Mouse (Mus musculus) heart, adult 2 months (tissue): ENCODE measurements around the gene Dmrtc1a. TPM values are rescaled to one million over a fixed set of nuclear protein-coding genes. Genes with fewer than 3 reads are reported as not detected.
"Not testable (repeated sequence)": the region's sequence is repeated elsewhere in the genome, so short reads cannot be mapped to it uniquely, and the experiment has no call there.

Experiments used
- DNase-seq, 2 experiments: peaks; one replicate each; pipeline ENCODE4 v3.0.0; 2021
- H3K27ac ChIP-seq: fragments of 200-600 bp; 2 replicates; pipeline ENCODE4 v1.8.1; 2022
- H3K27me3 ChIP-seq: fragments of 200-500 bp; 2 replicates; pipeline ENCODE4 v1.6.1; 2012; ENCODE audit warnings: mild to moderate bottlenecking, low read length, inconsistent platforms, mixed read lengths; ENCODE audit not compliant: control insufficient read depth, insufficient read depth
- H3K36me3 ChIP-seq: fragments of 200-500 bp; 2 replicates; pipeline ENCODE4 v1.6.1; 2012; ENCODE audit warnings: low read length, inconsistent platforms; ENCODE audit not compliant: control insufficient read depth, insufficient read depth
- H3K4me1 ChIP-seq: fragments of 200-500 bp; 2 replicates; pipeline ENCODE4 v1.6.1; 2011; ENCODE audit warnings: low read length; ENCODE audit not compliant: control insufficient read depth, insufficient read depth
- H3K4me3 ChIP-seq: fragments of 200-600 bp; 2 replicates; pipeline ENCODE4 v1.8.1; 2022
- H3K79me2 ChIP-seq: fragments of 200-500 bp; replicated peaks from 2 replicates; pipeline ENCODE4 v1.6.1; 2012; ENCODE audit warnings: mild to moderate bottlenecking, inconsistent platforms, low read length, moderate library complexity, mixed read lengths; ENCODE audit not compliant: control insufficient read depth, insufficient read depth
- H3K9ac ChIP-seq: fragments of 200-500 bp; 2 replicates; pipeline ENCODE4 v1.6.1; 2012; ENCODE audit warnings: low read depth, mild to moderate bottlenecking, control low read depth, inconsistent platforms, low read length, mixed read lengths
- CTCF ChIP-seq: fragments of 200-600 bp; IDR thresholded peaks from 2 replicates; pipeline ENCODE4 v1.8.1; 2022; ENCODE audit warnings: antibody characterized with exemption, mild to moderate bottlenecking, moderate library complexity
- EP300 ChIP-seq: fragments of 200-500 bp; IDR thresholded peaks from 2 replicates; pipeline ENCODE4 v1.6.1; 2011; ENCODE audit warnings: low read depth, low read length, control low read depth; ENCODE audit not compliant: insufficient read depth
- POLR2A ChIP-seq: fragments of 200-500 bp; IDR thresholded peaks from 2 replicates; pipeline ENCODE4 v1.6.1; 2011; ENCODE audit warnings: mild to moderate bottlenecking, low read depth, low read length, control low read depth; ENCODE audit not compliant: insufficient read depth
- WGBS: fragments of 180-500 bp; shearing (Covaris S2); methylation state at CpG from one replicate; pipeline ENCODE4 v1.1.7; 2018; 5-methylcytosine and 5-hydroxymethylcytosine counted together
- intact Hi-C: fragments of 180-260 bp; cut with DNase I; formaldehyde crosslinking; loops from one replicate; pipeline ENCODE4 v1.15.1; 2025
- polyA plus RNA-seq: library from polyadenylated mRNA; depleted of rRNA; stranded (reverse); fragments of >200 nt; gene quantifications from 2 replicates; pipeline ENCODE4 v1.2.3, GENCODE M21; 2012; rRNA removed
- total RNA-seq, 2 experiments: library from RNA; stranded (reverse); gene quantifications; 2 replicates each; pipeline ENCODE4 v1.2.3; 2021

Gene Dmrtc1a
- total and polyA plus RNA-seq, 3 experiments = 0.21 to 0.25 TPM; not detected in 1

- intact Hi-C loops, H3K36me3 ChIP-seq, H3K27ac ChIP-seq, DNase-seq, H3K4me1 ChIP-seq, H3K9ac ChIP-seq, H3K27me3 ChIP-seq, H3K4me3 ChIP-seq, H3K79me2 ChIP-seq: not testable (repeated sequence)
- WGBS = 30% methylated on average over 4 of the region's 4 CpGs
- TF ChIP-seq CTCF = peak; percentile 51
These were observed 18.2 kb upstream of the Dmrtc1a start for GRCm38 (mm10) chrX:102926707-102927106.

GRCm38 (mm10) chrX:102914823-102915222 lies 6.3 kb upstream of the Dmrtc1a start:
- H3K36me3 ChIP-seq, DNase-seq, H3K4me3 ChIP-seq, H3K79me2 ChIP-seq, H3K27me3 ChIP-seq, intact Hi-C loops, H3K27ac ChIP-seq, H3K9ac ChIP-seq, H3K4me1 ChIP-seq: not testable (repeated sequence)
- 65% methylated on average over 1 of the region's 1 CpGs for WGBS

GRCm38 (mm10) chrX:102867871-102868270 lies 40.6 kb downstream of the Dmrtc1a start, which contains the start of gene 1700031F05Rik:
Gene 1700031F05Rik (minus strand): TSS chrX:102867971.
- intact Hi-C loops = no loop called here
- no peak within 1 kb of the TSS for H3K27ac ChIP-seq
- no peak within 1 kb of the TSS for H3K4me3 ChIP-seq
- H3K36me3 ChIP-seq = no peaks in the 10 kb centered on the region
- H3K79me2 ChIP-seq = no peaks in the 10 kb centered on the region
- DNase-seq = no peak
- TF ChIP-seq CTCF (no peak), EP300 (no peak), POLR2A (no peak)
- H3K27me3 ChIP-seq = no peaks in the 10 kb centered on the region
- H3K9ac ChIP-seq = no peak within 1 kb of the TSS
- H3K4me1 ChIP-seq = no peaks in the 10 kb centered on the region
- WGBS = 83% methylated on average over 6 of the region's 6 CpGs

- H3K27ac ChIP-seq, DNase-seq, H3K27me3 ChIP-seq, H3K79me2 ChIP-seq, H3K4me1 ChIP-seq, H3K4me3 ChIP-seq, intact Hi-C loops, H3K9ac ChIP-seq, H3K36me3 ChIP-seq: not testable (repeated sequence)
- WGBS = 85% methylated on average over 6 of the region's 13 CpGs
These were observed 54.0 kb downstream of the Dmrtc1a start, which contains the start of gene Dmrtc1c2 for GRCm38 (mm10) chrX:102854516-102854915. Gene Dmrtc1c2 (minus strand): TSS chrX:102854616.

Other genes starting within 250 kb of the Dmrtc1a start
- not detected for gene Gm3880, start 221.7 kb downstream of the Dmrtc1a start, total RNA-seq
- not detected in 2 replicates for gene Gm3880, start 221.7 kb downstream of the Dmrtc1a start, polyA plus RNA-seq
- gene Gm9112, start 201.1 kb downstream of the Dmrtc1a start, total RNA-seq = not detected
- gene Gm9112, start 201.1 kb downstream of the Dmrtc1a start, polyA plus RNA-seq = not detected in 2 replicates
- not detected for gene Dmrtc1b, start 200.8 kb downstream of the Dmrtc1a start, total RNA-seq
- gene Dmrtc1b, start 200.8 kb downstream of the Dmrtc1a start, polyA plus RNA-seq = not detected in 2 replicates
- not detected for gene Dmrtc1c1, start 105.7 kb downstream of the Dmrtc1a start, total RNA-seq
- gene Dmrtc1c1, start 105.7 kb downstream of the Dmrtc1a start, polyA plus RNA-seq = not detected in 2 replicates
- not detected for gene Dmrtc1c2, start 54.1 kb downstream of the Dmrtc1a start, total RNA-seq
- gene Dmrtc1c2, start 54.1 kb downstream of the Dmrtc1a start, polyA plus RNA-seq = not detected in 2 replicates
- gene 1700031F05Rik, start 40.7 kb downstream of the Dmrtc1a start, total RNA-seq = not detected
- not detected in 2 replicates for gene 1700031F05Rik, start 40.7 kb downstream of the Dmrtc1a start, polyA plus RNA-seq
- gene 1700011M02Rik, start 218 bp upstream of the Dmrtc1a start, total RNA-seq = not detected
- not detected in 2 replicates for gene 1700011M02Rik, start 218 bp upstream of the Dmrtc1a start, polyA plus RNA-seq
- not detected for gene 1700018G05Rik, start 19.7 kb upstream of the Dmrtc1a start, total RNA-seq
- gene 1700018G05Rik, start 19.7 kb upstream of the Dmrtc1a start, polyA plus RNA-seq = not detected in 2 replicates